Mouse (Mus musculus) ovary, adult 2 months (tissue): ENCODE data around the gene C1qtnf1. TPM values are rescaled to one million over a fixed set of nuclear protein-coding genes. Genes with fewer than 3 reads are reported as not detected.

Experiments used
- polyA plus RNA-seq: library from polyadenylated mRNA; depleted of rRNA; stranded (reverse); fragments of >200 nt; gene quantifications from 2 replicates; pipeline ENCODE4 v1.2.3, GENCODE M21; 2012; rRNA removed

Gene C1qtnf1
- polyA plus RNA-seq, result 48.1 and 48.4 TPM in 2 replicates

DNA sequence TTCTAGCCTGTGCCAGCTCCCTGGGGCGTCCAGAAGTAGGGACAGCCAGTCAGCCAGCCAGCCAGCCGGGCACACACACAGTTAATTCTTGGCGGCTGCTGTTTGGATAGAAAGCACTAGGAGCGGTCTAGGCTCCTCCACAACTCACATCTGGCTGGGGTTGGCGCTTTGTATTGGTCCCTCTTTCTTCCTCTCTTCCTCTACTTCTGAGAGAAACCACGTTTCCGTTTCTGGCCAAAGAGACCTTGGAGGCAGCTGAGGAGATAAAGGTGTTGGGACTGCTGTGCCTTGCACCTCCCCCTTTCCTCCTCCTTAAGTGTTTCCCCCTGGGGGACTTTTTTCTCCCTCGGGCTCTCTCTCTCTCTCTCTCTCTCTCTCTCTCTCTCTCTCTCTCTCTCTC lies at the start of gene C1qtnf1:
Gene C1qtnf1 (plus strand): TSS at position 218 of the 400 bp plus-strand sequence.

DNA sequence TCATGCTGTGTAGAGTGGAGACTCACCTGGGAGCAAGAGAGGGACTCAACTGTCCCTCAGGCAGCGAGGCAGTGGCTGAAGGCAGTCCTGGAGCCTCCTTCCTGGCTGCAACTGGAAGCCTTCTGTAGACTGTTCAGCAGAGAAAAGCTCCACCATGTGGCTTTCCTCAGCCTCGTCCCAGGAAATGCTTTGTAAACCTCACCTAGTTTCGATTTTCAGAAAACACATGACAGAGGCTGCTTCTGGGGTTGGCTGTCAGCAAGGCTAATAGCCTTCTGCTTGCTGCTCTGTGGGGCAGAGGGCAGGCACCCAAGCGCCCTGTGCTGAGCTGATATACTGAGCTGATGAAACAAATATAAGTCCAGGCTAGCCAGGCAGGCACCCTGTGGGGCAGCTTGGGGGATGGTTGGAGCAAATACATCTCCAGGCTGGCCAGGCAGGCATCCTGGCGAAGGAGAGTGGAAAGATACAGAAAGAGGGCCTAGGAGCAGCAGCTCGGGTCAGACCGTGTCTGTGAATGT lies 26.2 kb upstream of the C1qtnf1 start, which contains the start of gene Lgals3bp:
Gene Lgals3bp (minus strand): TSS at position 333 of the 521 bp plus-strand sequence.

DNA sequence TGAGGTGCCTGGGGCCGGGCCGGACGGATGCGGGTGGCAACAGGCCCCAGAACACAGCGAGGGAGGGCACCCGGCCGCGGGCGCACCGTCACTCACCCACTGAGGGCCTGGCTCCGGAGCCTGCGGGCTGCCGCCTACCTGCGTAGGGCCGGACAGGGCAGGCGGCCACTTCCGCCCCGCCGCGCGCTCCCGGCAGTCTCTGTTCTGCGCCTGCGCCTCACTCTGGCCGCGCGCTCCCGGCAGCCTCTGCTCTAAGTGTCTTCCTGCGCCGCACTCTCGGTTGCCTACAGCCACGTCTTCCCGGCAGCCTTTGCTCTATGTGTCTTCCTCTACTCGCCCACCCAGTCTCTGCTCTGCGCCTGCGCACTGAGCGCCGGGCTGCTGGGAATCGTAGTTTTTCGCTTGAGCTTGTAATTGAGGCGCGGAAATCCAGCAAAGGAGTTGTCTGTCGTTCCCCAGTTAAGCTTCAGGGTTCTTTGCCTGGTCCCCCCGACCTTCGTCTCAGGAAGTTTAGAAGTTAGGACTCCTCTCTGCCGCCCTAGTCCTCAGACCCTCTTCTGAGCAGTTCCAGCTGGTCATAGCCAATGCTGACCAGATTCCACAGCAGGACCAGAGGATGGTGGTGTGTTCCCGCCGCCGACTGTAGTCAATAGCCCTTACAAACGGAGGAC lies 9.0 kb upstream of the C1qtnf1 start, which contains the start of gene Cant1:
Gene Cant1 (minus strand): TSS at position 253 of the 671 bp plus-strand sequence.

DNA sequence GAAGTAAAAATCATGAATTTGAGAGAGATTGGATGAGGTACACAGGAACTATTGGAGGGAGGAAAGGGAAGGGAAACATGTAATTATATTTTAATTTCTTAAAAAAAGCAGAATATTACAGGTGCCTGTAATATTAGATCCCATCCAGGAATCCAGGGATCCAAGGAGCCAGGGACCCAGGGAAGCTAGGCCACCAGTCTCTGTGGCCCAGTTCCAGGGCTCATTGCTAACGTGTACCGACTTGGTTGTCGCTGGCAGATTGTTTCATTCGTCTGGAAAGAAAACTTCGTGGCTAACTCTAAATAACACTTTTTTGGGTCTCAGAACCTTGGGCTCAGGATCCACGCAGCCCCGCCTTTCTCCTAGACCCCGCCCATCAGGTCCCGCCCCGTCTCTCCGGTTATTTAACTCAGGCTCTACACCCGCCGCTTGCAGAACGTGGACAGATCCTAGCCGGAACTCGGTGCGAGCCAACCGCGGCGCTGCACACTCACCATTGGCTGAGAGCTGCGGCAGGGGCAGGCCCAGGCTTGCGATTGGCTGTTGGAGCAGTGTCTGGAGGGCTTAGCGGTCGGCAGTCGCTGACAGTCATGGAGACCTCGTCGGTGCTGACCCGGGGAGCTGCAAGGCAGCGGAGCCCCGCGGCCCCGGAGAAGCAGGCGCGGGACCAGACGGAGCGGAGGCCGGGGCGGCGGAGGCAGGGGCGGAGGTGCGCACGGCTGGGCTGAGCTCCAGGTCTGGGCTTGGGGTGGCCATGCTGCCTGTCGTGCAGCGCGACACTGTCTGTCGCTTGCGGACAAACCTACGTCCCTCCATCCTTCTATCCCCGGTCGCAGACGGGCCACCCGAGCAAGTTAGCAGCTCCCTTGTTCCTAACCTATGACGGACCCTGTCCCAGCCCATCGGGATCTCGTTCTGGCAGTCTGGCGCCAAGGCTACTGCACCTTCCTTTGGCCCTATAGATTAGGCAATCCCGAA lies 48.7 kb downstream of the C1qtnf1 start, which contains the start of gene Engase:
Gene Engase (plus strand): TSS at position 434 of the 978 bp plus-strand sequence.

Other genes starting within 250 kb of the C1qtnf1 start
- gene Cyth1, start 179.6 kb upstream of the C1qtnf1 start, polyA plus RNA-seq, result 21.5 and 24.6 TPM in 2 replicates
- gene Usp36, start 138.0 kb upstream of the C1qtnf1 start, polyA plus RNA-seq, result 26.2 and 32.4 TPM in 2 replicates
- 0.16 TPM in 1 of 2 replicates, not detected in the other for gene Cep295nl, start 85.7 kb upstream of the C1qtnf1 start, polyA plus RNA-seq
- gene Timp2, start 72.5 kb upstream of the C1qtnf1 start, polyA plus RNA-seq, result 234 and 274 TPM in 2 replicates
- gene Lgals3bp, start 26.1 kb upstream of the C1qtnf1 start, polyA plus RNA-seq, result 268 and 387 TPM in 2 replicates
- gene Cant1, start 9.1 kb upstream of the C1qtnf1 start, polyA plus RNA-seq, result 79.4 and 83.5 TPM in 2 replicates
- gene Engase, start 48.6 kb downstream of the C1qtnf1 start, polyA plus RNA-seq, result 10.9 and 12.4 TPM in 2 replicates